23 mouse cellular contexts compared by ENCODE assay signal in genomic region chr1:59170290-59170689, GRCm38 (mm10). TPM values are rescaled to one million over a fixed set of nuclear protein-coding genes. Genes with fewer than 3 reads are reported as not detected.
DNase-seq lines count a peak whose midpoint lies in the region; ATAC-seq and TF ChIP-seq lines count a peak whose summit lies in the region.
"Had no signal": no experiment of that assay in that cellular context is flagged by ENCODE, and none has a peak within 500 bp of the region (broad histone marks: within the 10 kb centered on the region; RNA-seq: fewer than 3 reads in every experiment).

No protein-coding gene starts in this region.

- H3K27me3 ChIP-seq in kidney, adult 2 months (replicated peaks; ENCODE audit: control insufficient read depth, insufficient read depth, low read length) = no peaks in the 10 kb centered on the region
- no peaks in the 10 kb centered on the region for H3K27me3 ChIP-seq in small intestine, adult 2 months (ENCODE audit: control insufficient read depth, insufficient read depth, low read length)
- H3K27me3 ChIP-seq: embryonic facial prominence, embryonic 13.5 days; forebrain, embryonic 13.5 days; heart, embryonic 13.5 days; hindbrain, embryonic 13.5 days; midbrain, embryonic 12.5 days had no signal

- TF ChIP-seq CTCF in kidney, adult 2 months (conservative IDR thresholded peaks at IDR 0.05; ENCODE audit: insufficient read depth, insufficient read length, low read depth, low read length) = peak; percentile 37; the same call in 1 of the 2 replicates
- no peak for TF ChIP-seq CTCF in small intestine, adult 2 months (IDR thresholded peaks at IDR 0.05; ENCODE audit: extremely low read depth, insufficient read length, insufficient replicate concordance, low read depth, low read length)

- no peak for TF ChIP-seq POLR2A in kidney, adult 2 months (IDR thresholded peaks at IDR 0.05; ENCODE audit: low read depth, low read length)
- TF ChIP-seq POLR2A in small intestine, adult 2 months (IDR thresholded peaks at IDR 0.05; ENCODE audit: low read depth, low read length) = no peak

- H3K4me1 ChIP-seq in kidney, adult 2 months (ENCODE audit: control insufficient read depth, insufficient read depth, low read length) = peaks cover 9% of the 10 kb centered on the region
- peaks cover 21% of the 10 kb centered on the region for H3K4me1 ChIP-seq in small intestine, adult 2 months (ENCODE audit: control insufficient read depth, insufficient read depth, insufficient read length, low read length)
- H3K4me1 ChIP-seq: forebrain, embryonic 13.5 days; hindbrain, embryonic 13.5 days; midbrain, embryonic 12.5 days had no signal

- no peaks in the 10 kb centered on the region; the same call in 1 of the 2 replicates for H3K36me3 ChIP-seq in kidney, adult 2 months (ENCODE audit: control insufficient read depth, insufficient read depth, low read length)
- H3K36me3 ChIP-seq in small intestine, adult 2 months (ENCODE audit: control insufficient read depth, insufficient read depth, low read length) = peaks cover 30% of the 10 kb centered on the region

- peak overlapping the region; percentile 67 for H3K27ac ChIP-seq in kidney, adult 2 months (ENCODE audit: insufficient read depth, low read depth, low read length)
- H3K27ac ChIP-seq in small intestine, adult 2 months (ENCODE audit: insufficient read depth, low read depth, low read length) = peak overlapping the region; percentile 33; the same call in 1 of the 2 replicates
- H3K27ac ChIP-seq: embryonic facial prominence, embryonic 13.5 days; forebrain, embryonic 13.5 days; heart, embryonic 13.5 days; hindbrain, embryonic 13.5 days; midbrain, embryonic 12.5 days had no signal

- no peak overlapping the region for H3K4me3 ChIP-seq in kidney, adult 2 months (ENCODE audit: insufficient read depth, low read depth, low read length)
- H3K4me3 ChIP-seq in small intestine, adult 2 months (ENCODE audit: low read depth, low read length) = no peak overlapping the region
- H3K4me3 ChIP-seq: embryonic facial prominence, embryonic 13.5 days; erythroblast, embryonic 14.5 days; forebrain, embryonic 13.5 days; heart, embryonic 13.5 days; hindbrain, embryonic 13.5 days; midbrain, embryonic 12.5 days had no signal

- DNase-seq in frontal cortex, postnatal 36 days (ENCODE audit: low spot score in 2 of 2) = no peak
- DNase-seq in kidney, adult 2 months = peak; percentile 49
- no peak for DNase-seq in kidney, adult 18-20 months
- DNase-seq in lung, postnatal 10 days = peak; percentile 7
- no peak for DNase-seq in lung, postnatal 25 days (ENCODE audit: low spot score)
- no peak for DNase-seq in cerebellum, postnatal 4 days (ENCODE audit: low spot score in 2 of 2)
- DNase-seq: adrenal gland, postnatal 36 days; cerebellum, adult 11 months; cerebellum, adult 9-11 months; embryo, embryonic 11 days; heart, postnatal 36 days; lung, adult 18-20 months; lung, postnatal 14 days; right cerebral cortex, postnatal 25 days; thymus, postnatal 36 days had no signal

- 62% methylated on average over 8 of the region's 8 CpGs for WGBS in kidney, adult 2 months
- 74% methylated on average over 8 of the region's 8 CpGs for WGBS in small intestine, adult 2 months

- ATAC-seq in frontal cortex, adult (ENCODE audit: low TSS enrichment) = peak; percentile 74
- ATAC-seq: forebrain, embryonic 13.5 days had no signal

RNA-seq across cellular contexts. Expression of gene Mpp4, which starts 7.1 kb away (rescaled TPM):
- polyA plus RNA-seq in kidney, adult 2 months (2012; rRNA removed) = 2.6 TPM in 2 replicates
- polyA plus RNA-seq in small intestine, adult 2 months (2012; rRNA removed) = 1.4 and 2.9 TPM in 2 replicates

RNA-seq across cellular contexts. Expression of gene Tmem237, which starts 50.1 kb away (rescaled TPM):
- polyA plus RNA-seq in kidney, adult 2 months (2012; rRNA removed) = 9.6 and 10.3 TPM in 2 replicates
- 0.47 and 0.51 TPM in 2 replicates for polyA plus RNA-seq in small intestine, adult 2 months (2012; rRNA removed)

Comparison
In these comparisons a context has a peak if more than half of its experiments do, and no peak if none do; other contexts are left out.
1. DNase-seq: peak in kidney, adult 2 months (single experiment) and lung, postnatal 10 days (single experiment); none in frontal cortex, postnatal 36 days (0 of 2), kidney, adult 18-20 months (single experiment), lung, postnatal 25 days (single experiment) and cerebellum, postnatal 4 days (0 of 2).